Mouse (Mus musculus) layer of hippocampus, postnatal 14 days (tissue): ENCODE results near the gene Mettl7a1. TPM values are rescaled to one million over a fixed set of nuclear protein-coding genes. Genes with fewer than 3 reads are reported as not detected.
"Not testable (repeated sequence)": the region's sequence is repeated elsewhere in the genome, so short reads cannot be mapped to it uniquely, and the experiment has no call there.

Experiments used
- DNase-seq, 2 experiments: peaks; one replicate each; pipeline ENCODE4 v3.0.0; 2021 to 2022; ENCODE audit warnings: low spot score in 2 of 2, mixed read lengths in 1 of 2
- total RNA-seq, 2 experiments: library from RNA; stranded (reverse); gene quantifications; 2 replicates each; pipeline ENCODE4 v1.2.3; 2021

The Mettl7a1 gene
- total RNA-seq, 2 experiments from 2014 or later, result 22.3 to 26.8 TPM

- DNase-seq, result peak in 1 of 2 experiments; percentile 30
Observed at GRCm38 (mm10) chr15:100337847-100338246, 33.9 kb downstream of the Mettl7a1 start.

- not testable (repeated sequence) for DNase-seq
Observed at GRCm38 (mm10) chr15:100341314-100341980, 37.5 kb downstream of the Mettl7a1 start.

GRCm38 (mm10) chr15:100345484-100345883 is 41.5 kb downstream of the Mettl7a1 start:
- no peak for DNase-seq

GRCm38 (mm10) chr15:100346761-100347160 is 42.8 kb downstream of the Mettl7a1 start:
- DNase-seq, result no peak

- no peak for DNase-seq
Observed at GRCm38 (mm10) chr15:100349496-100349895, 45.6 kb downstream of the Mettl7a1 start.

- no peak for DNase-seq
Observed at GRCm38 (mm10) chr15:100351501-100352060, 47.6 kb downstream of the Mettl7a1 start.

GRCm38 (mm10) chr15:100352711-100353250 is 48.8 kb downstream of the Mettl7a1 start, which contains the start of the genes Methig1 and Mettl7a2:
Methig1 (plus strand) TSS chr15:100353149.
Mettl7a2 (plus strand) TSS chr15:100353200.
- no peak for DNase-seq

- not testable (repeated sequence) for DNase-seq
Observed at GRCm38 (mm10) chr15:100353399-100353798, 49.5 kb downstream of the Mettl7a1 start.

- no peak for DNase-seq
Observed at GRCm38 (mm10) chr15:100355876-100356275, 51.9 kb downstream of the Mettl7a1 start.

- no peak for DNase-seq
Observed at GRCm38 (mm10) chr15:100364242-100364641, 60.3 kb downstream of the Mettl7a1 start, which contains the start of gene Higd1c. Higd1c (plus strand) TSS chr15:100364542.

GRCm38 (mm10) chr15:100365967-100366366 is 62.0 kb downstream of the Mettl7a1 start:
- not testable (repeated sequence) for DNase-seq

- DNase-seq, result no peak
Observed at GRCm38 (mm10) chr15:100367119-100367518, 63.2 kb downstream of the Mettl7a1 start.

- DNase-seq, result peak; percentile 65 to 78
Observed at GRCm38 (mm10) chr15:100375066-100375465, 71.1 kb downstream of the Mettl7a1 start.

- DNase-seq, result peak; percentile 43 to 66
Observed at GRCm38 (mm10) chr15:100377847-100378505, 74.0 kb downstream of the Mettl7a1 start.

Other genes with a start within 250 kb of the Mettl7a1 start
- 10 to 100 TPM; 15.1 to 16.3 TPM for gene Atf1, start 76.3 kb upstream of the Mettl7a1 start, total RNA-seq
- not detected for gene Tmprss12, start 23.3 kb upstream of the Mettl7a1 start, total RNA-seq
- gene Mettl7a3, start 30.8 kb downstream of the Mettl7a1 start, total RNA-seq, result not detected
- not detected for gene Methig1, start 49.0 kb downstream of the Mettl7a1 start, total RNA-seq
- gene Mettl7a2, start 49.1 kb downstream of the Mettl7a1 start, total RNA-seq, result under 1 TPM; 0.37 to 0.55 TPM
- not detected for gene Higd1c, start 60.4 kb downstream of the Mettl7a1 start, total RNA-seq
- gene Gm5475, start 118.0 kb downstream of the Mettl7a1 start, total RNA-seq, result not detected
- gene Slc11a2, start 120.9 kb downstream of the Mettl7a1 start, total RNA-seq, result 10 to 100 TPM; 61.4 to 65.1 TPM
- gene Letmd1, start 164.9 kb downstream of the Mettl7a1 start, total RNA-seq, result 10 to 100 TPM; 61.1 to 66.6 TPM
- 10 to 100 TPM; 27.6 to 28.9 TPM for gene Csrnp2, start 191.3 kb downstream of the Mettl7a1 start, total RNA-seq
- 10 to 100 TPM; 31.1 to 31.6 TPM for gene Tfcp2, start 247.9 kb downstream of the Mettl7a1 start, total RNA-seq